Mouse (Mus musculus) frontal cortex, adult (tissue): ENCODE data around the gene Ovca2.
A peak's percentile ranks its signal among the peaks of the same experiment; 100 is the strongest.

Source experiments
- ATAC-seq: cut with Nextera tagmentation; 2 replicates; pipeline ENCODE4 v1.9.2; 2017; ENCODE audit warnings: mild to moderate bottlenecking, moderate library complexity, mixed read lengths; ENCODE audit not compliant: low TSS enrichment

The Ovca2 gene

DNA sequence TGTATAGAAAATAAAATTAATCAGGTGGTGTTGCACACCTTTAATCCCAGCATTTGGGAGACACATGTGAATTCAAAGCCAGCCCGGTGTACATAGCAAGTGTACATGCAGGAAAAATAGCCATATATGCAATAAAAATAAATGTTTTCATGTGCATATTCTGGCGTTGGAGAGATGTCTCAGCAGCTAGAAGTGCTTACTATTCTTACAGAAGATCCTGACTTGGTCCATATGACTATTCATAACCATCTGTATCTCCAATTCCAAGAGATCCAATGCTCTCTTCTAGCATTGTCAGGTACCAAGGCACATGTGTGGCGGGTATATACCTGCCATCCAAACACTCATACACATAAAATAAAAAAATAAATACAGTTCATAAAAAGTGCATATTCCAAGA is 52.3 kb downstream of the Ovca2 start:
- peak; percentile 55; the same call in 1 of the 2 replicates for ATAC-seq
